Mouse (Mus musculus) 3134 (cell line): Measurements from ENCODE around the gene Rfx5.

Source experiments
- DNase-seq: peaks from one replicate; pipeline ENCODE4 v3.0.0-alpha.2; 2011; ENCODE audit warnings: low spot score; ENCODE audit not compliant: insufficient read length; ENCODE audit errors: extremely low read depth

Rfx5 gene

DNA sequence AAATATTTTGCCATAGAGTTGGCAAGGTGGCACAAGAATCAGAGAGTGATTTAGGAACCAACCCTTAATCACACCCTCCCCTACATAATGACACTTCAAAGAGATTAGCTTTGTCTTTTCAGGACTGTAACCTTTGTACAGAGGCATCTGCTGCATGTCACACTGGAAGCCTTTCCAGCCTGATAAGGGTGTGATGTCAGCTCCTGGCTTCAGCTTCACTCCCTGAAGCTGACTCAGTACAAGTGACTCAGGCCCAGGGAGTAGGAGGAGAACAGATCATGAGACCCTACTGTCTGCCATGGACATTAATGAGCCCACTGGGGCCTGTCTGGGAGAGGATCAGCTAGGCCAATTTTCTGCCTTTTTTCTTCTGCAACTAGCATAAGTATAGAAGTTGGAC, 33.7 kb downstream of the Rfx5 start:
- DNase-seq, result peak; percentile 34

DNA sequence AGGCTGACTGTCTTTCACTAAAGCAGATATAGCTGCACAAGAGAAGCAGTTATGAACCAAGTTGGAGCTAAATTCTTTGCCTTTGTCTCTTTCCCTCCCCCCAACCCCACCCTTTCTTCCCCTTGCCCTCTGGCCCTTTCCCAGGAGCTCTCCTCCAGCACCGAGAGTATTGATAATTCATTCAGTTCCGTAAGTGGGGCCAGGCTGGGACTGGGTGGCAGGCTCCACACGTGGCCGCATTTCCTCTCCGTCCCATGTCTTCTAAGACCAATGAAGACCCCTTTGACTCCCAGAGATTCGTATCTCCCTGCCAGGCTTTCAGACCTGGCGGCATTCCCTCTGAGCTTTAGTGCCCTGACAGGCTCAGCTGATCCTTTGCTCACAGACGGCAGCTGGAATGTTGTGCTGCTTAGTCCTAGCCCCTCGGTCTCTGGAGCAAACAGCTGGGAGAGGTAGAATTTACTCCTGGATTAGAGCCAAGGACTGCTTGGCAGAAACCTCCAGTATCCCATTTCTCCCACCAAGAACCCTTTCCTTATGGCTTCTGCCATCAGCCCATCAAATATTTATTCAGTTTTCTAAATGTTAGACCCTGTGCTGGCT, 35.4 kb downstream of the Rfx5 start:
- no peak for DNase-seq

DNA sequence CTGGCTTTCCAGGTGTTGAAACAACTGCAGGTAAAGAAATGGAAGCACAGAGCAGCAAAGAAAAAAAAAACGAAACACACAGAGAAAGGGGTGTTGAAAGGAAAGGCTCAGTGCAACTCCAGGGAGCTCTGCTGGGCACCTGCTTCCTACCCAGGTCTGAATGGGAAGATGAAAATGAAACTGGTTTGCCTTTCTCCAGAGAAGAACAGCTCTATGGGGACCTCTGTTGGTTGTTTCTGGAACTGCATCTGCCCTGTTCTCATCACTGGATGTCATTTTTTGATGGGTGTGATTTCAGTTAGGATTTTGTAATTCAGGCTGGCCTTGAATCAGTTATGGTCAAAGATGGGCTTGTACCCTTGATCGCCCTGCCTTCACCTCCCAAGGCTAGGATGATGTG, 43.1 kb downstream of the Rfx5 start:
- peak; percentile 38 for DNase-seq

DNA sequence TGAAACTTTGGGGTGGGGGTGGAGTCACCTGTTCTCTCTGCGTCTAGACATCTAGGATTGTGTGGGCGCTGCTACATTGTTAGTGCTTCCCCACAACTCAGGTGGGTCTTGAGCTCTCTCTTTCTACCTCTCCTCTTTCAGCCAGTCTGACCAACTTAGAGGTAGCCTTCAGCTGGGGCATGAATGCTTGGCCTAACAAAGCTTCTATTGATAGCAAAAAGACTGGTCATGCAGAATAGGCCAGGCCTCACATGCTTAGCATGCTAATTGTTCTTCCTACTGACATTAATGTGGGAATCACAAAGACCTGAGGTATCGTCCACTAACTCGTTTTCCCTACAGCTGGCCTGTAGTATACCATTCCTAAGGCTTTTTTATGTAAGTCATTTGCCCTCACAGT, 48.7 kb downstream of the Rfx5 start:
- DNase-seq, result no peak

DNA sequence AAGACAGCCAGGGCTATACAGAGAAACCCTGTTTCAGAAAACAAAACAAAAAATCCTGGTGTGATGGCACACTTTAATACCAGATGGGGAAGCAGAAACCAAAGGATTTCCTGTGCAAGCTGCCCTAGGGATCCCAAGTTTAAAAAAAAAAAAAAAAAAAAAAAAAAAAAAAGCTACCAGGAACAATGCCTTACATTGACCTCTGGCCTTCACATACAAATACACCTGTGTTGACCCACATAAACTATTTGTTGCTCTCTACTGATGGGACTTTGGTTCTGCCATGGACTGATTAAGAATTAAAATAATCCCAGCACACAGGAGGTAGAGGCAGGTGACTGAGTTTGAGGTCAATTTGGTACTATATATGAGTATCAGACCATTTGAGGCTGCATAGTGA, 49.4 kb downstream of the Rfx5 start:
- DNase-seq, result no peak

DNA sequence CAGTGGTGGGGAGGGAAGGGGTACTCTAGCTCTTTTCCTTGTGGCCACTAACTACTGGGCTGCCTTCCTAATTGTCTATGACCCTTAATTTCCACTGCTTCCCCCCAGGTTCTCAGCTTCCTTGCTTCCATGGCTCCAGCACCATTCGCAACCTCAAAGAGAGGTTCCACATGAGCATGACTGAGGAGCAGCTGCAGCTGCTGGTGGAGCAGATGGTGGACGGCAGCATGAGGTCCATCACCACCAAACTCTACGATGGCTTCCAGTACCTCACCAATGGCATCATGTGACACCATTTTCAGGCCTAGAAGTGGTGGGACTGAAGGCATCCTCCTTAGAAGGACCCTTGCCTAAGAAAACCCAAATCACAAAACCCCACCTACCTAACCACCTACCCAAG, 51.8 kb downstream of the Rfx5 start:
- DNase-seq, result no peak

DNA sequence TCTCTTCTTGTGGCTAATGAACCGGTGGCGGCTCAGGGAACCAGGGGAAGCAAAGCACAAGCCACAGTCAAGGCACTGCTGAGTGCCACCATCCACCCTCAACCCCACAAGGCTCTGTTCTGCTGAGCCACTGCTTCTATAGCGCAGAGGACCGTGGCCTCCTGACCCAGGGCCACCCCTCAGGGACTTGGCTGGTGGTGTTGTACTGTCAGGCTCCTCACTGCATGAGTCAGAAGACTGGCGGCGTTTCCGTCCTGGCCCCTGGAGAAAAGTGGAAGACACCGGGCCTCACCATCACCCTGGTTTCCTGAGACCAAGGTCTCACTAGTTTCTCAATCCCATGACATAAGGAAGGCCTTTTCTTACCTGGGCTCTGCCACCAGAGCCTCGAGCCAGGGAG, 53.8 kb downstream of the Rfx5 start:
- DNase-seq, result peak; percentile 29

DNA sequence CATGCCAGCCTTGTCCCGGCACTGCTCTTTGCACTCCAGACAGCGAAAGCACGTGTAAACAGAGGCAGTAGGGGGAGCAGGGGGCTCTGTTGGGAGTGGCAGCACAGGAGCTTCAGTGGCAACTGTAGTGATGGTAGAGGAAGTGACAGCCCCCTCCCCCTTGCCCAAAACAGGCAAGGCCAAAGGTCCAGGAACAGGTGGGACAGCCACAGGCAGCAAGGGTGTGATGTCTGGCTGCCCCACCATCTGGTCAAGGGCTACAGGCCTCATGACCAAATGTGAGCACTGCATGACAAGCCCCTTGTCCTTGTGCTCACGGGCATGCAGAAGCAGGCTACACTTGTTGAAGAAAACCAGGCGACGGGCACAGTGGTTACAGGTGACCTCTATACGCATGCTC, 56.5 kb downstream of the Rfx5 start:
- DNase-seq, result no peak
